Mouse (Mus musculus) frontal cortex, postnatal 25 days (tissue): ENCODE measurements at regions not wholly inside any gene's neighbourhood (a gene's known extent, or its start where the extent isn't known, plus 50 kb on each side); places are given as distances from the start of the nearest gene placed in this dataset.
A peak's percentile ranks its signal among the peaks of the same experiment; 100 is the strongest.
"Not testable (repeated sequence)": the region's sequence is repeated elsewhere in the genome, so short reads cannot be mapped to it uniquely, and the experiment has no call there.

Experiments used
- DNase-seq, 2 experiments: peaks; one replicate each; pipeline ENCODE4 v3.0.0; 2022; ENCODE audit warnings: low spot score in 2 of 2

GRCm38 (mm10) chr9:48053580-48053979 is 108.2 kb upstream of the Nxpe4 start:
- no peak for DNase-seq

- DNase-seq = no peak
Measured at GRCm38 (mm10) chr9:48055246-48055645, 106.6 kb upstream of the Nxpe4 start.

GRCm38 (mm10) chr9:48058599-48058998 is 103.2 kb upstream of the Nxpe4 start:
- no peak for DNase-seq

GRCm38 (mm10) chr9:48059549-48060165 is 102.2 kb upstream of the Nxpe4 start:
- DNase-seq = no peak

- no peak for DNase-seq
Measured at GRCm38 (mm10) chr9:48060996-48061395, 100.8 kb upstream of the Nxpe4 start.

GRCm38 (mm10) chr9:48066730-48067345 is 95.0 kb upstream of the Nxpe4 start:
- DNase-seq = no peak

GRCm38 (mm10) chr9:48072592-48072991 is 89.2 kb upstream of the Nxpe4 start:
- no peak for DNase-seq

- peak in 1 of 2 experiments; percentile 43 for DNase-seq
Measured at GRCm38 (mm10) chr9:48073096-48073495, 88.7 kb upstream of the Nxpe4 start.

GRCm38 (mm10) chr9:48075661-48076240 is 86.1 kb upstream of the Nxpe4 start:
- no peak for DNase-seq

- DNase-seq = no peak
Measured at GRCm38 (mm10) chr9:48082461-48082860, 79.4 kb upstream of the Nxpe4 start.

GRCm38 (mm10) chr9:48084196-48084595 is 77.6 kb upstream of the Nxpe4 start:
- not testable (repeated sequence) for DNase-seq

GRCm38 (mm10) chr9:48089661-48090060 is 72.2 kb upstream of the Nxpe4 start:
- no peak for DNase-seq

GRCm38 (mm10) chr9:48094756-48095155 is 67.1 kb upstream of the Nxpe4 start:
- DNase-seq = no peak

GRCm38 (mm10) chr9:48099846-48100245 is 62.0 kb upstream of the Nxpe4 start:
- DNase-seq = no peak

GRCm38 (mm10) chr9:48106441-48107167 is 55.2 kb upstream of the Nxpe4 start:
- DNase-seq = no peak

- no peak for DNase-seq
Measured at GRCm38 (mm10) chr9:48108994-48109619, 52.7 kb upstream of the Nxpe4 start.

GRCm38 (mm10) chr9:48111316-48111890 is 50.4 kb upstream of the Nxpe4 start:
- DNase-seq = no peak
